Mouse (Mus musculus) hindbrain, postnatal 0 days (tissue): Measurements from ENCODE around the gene Ttyh1. TPM values are rescaled to one million over a fixed set of nuclear protein-coding genes. Genes with fewer than 3 reads are reported as not detected.
A peak's percentile ranks its signal among the peaks of the same experiment; 100 is the strongest.

Source experiments
- ATAC-seq: fragments of 200-750 bp; cut with Nextera tagmentation; 2 replicates; pipeline ENCODE4 v1.8.0; 2017; ENCODE audit warnings: mild to moderate bottlenecking, moderate TSS enrichment, moderate library complexity
- DNase-seq: peaks from one replicate; pipeline ENCODE4 v3.0.0-alpha.2; 2015; ENCODE audit warnings: low spot score
- H3K27ac ChIP-seq: fragments of 300-500 bp; sonication (generic); 2 replicates; pipeline ENCODE4 v1.5.1; 2014; ENCODE audit warnings: mild to moderate bottlenecking
- H3K27me3 ChIP-seq: fragments of 300-500 bp; sonication (generic); 2 replicates; pipeline ENCODE4 v1.6.1; 2014; ENCODE audit warnings: low read length, mixed read lengths; ENCODE audit not compliant: insufficient read depth
- H3K36me3 ChIP-seq: fragments of 300-500 bp; sonication (generic); 2 replicates; pipeline ENCODE4 v1.6.1; 2014; ENCODE audit warnings: low read length, mixed read lengths; ENCODE audit not compliant: insufficient read depth
- H3K4me1 ChIP-seq: fragments of 300-500 bp; sonication (generic); 2 replicates; pipeline ENCODE4 v1.6.1; 2014; ENCODE audit warnings: antibody characterized with exemption, low read length, mixed read lengths; ENCODE audit not compliant: insufficient read depth
- H3K4me2 ChIP-seq: fragments of 300-500 bp; sonication (generic); 2 replicates; pipeline ENCODE4 v1.6.1; 2014; ENCODE audit warnings: low read depth, mild to moderate bottlenecking, low read length, moderate library complexity, mixed read lengths
- H3K4me3 ChIP-seq: fragments of 300-500 bp; sonication (generic); 2 replicates; pipeline ENCODE4 v1.5.1; 2014; ENCODE audit warnings: low read length
- H3K9ac ChIP-seq: fragments of 300-500 bp; sonication (generic); replicated peaks from 2 replicates; pipeline ENCODE4 v1.6.1; 2014; ENCODE audit warnings: mild to moderate bottlenecking, low read length, moderate library complexity, mixed read lengths
- H3K9me3 ChIP-seq: fragments of 300-500 bp; sonication (generic); 2 replicates; pipeline ENCODE4 v1.6.1; 2016; ENCODE audit warnings: low read length, mixed read lengths
- CTCF ChIP-seq: IDR thresholded peaks from 2 replicates; pipeline ENCODE4 v1.5.1; 2016; ENCODE audit warnings: antibody characterized with exemption, control low read depth, low read depth
- WGBS: fragments of 180-500 bp; shearing (Covaris S2); extraction: QIAGEN DNeasy Blood & Tissue Kit; methylation state at CpG from one replicate; pipeline ENCODE4 v1.1.7; 2014; 5-methylcytosine and 5-hydroxymethylcytosine counted together
- polyA plus RNA-seq: library from polyadenylated mRNA; unstranded; fragments of >200 nt; fragmentation: Nextera tagmentation; extraction: Ambion mirVana; gene quantifications from 2 replicates; pipeline ENCODE4 v1.2.1, GENCODE M21; 2015
- total RNA-seq: library from RNA; depleted of rRNA; stranded (reverse); fragments of >200 nt; gene quantifications from 2 replicates; pipeline ENCODE4 v1.2.3, GENCODE M21; 2014

The Ttyh1 gene
- total and polyA plus RNA-seq, 2 experiments from 2014 or later, result 249 to 1,009 TPM

DNA sequence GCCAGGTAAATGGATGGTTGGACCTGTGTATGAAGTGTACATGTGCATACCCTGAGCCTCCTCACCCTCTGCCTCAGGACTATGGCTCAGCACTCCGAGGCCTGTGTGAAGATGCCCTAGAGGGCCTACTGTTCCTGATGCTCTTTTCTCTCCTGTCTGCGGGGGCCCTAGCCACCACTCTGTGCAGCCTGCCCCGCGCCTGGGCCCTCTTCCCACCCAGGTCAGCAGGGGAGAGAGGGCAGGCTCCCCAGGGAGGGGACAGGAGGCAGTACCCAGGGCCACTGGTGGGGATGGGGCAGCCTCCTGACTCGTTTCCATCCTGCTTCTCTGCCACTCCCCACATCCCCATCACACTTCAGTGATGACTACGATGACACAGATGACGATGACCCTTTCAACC, 13.8 kb downstream of the Ttyh1 start:
- Histone ChIP-seq H3K9me3 (no peaks in the 10 kb centered on the region), H3K4me2 (no peak overlapping the region), H3K36me3 (peaks cover 11% of the 10 kb centered on the region; the same call in 1 of the 2 replicates), H3K27ac (peak overlapping the region; percentile 54; the same call in 1 of the 2 replicates), H3K4me1 (peaks cover 6% of the 10 kb centered on the region; the same call in 1 of the 2 replicates), H3K27me3 (no peaks in the 10 kb centered on the region), H3K9ac (no peak overlapping the region; the same call in 1 of the 2 replicates), H3K4me3 (no peak overlapping the region)
- WGBS, result 75% methylated on average over 7 of the region's 7 CpGs
- DNase-seq, result no peak
- no peak for ATAC-seq
- TF ChIP-seq CTCF, result no peak

DNA sequence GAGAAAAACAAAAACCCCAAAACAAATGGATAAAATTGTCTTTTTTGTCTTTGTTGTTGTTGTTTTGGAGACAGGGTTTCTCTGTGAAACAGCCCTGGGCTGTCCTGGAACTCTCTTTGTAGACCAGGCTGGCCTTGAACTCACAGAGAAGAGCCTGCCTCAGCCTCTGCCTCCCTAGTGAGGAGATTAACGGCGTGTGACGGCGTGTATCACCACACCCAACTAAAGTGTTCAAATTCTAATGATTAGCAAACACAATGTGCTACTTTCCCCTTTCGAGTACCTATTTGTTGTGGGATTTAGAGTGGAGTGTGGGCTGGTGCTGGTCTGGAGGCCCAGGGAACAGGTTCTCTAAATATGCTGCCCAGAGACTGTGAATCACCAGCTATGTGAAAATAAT, 15.7 kb downstream of the Ttyh1 start:
- ATAC-seq, result no peak
- 82% methylated on average over 5 of the region's 5 CpGs for WGBS
- H3K9ac ChIP-seq, result no peak overlapping the region

DNA sequence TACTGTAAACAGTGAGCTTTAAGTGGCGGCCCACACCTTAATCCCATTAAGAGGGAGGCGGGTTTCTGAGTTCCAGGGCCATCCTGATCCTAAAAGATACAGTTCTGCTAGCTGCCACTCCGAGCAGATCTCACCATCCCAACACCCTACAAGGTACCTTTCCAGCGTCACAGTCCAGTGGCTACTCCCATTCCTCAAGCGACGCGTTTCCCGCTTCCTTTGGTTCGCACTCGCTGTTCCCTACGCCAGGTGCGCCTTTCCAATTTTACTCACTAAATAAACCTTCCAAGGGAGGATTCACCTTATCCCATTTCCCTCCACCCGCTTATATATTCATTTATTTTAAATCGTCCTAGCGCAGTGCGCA, 17.2 kb downstream of the Ttyh1 start:
- peak; percentile 6; the same call in 1 of the 2 replicates for TF ChIP-seq CTCF
- Histone ChIP-seq H3K9ac (peak overlapping the region; percentile 83), H3K9me3 (no peaks in the 10 kb centered on the region), H3K4me3 (peak overlapping the region; percentile 79), H3K27ac (peak overlapping the region; percentile 99), H3K4me2 (peak overlapping the region; percentile 93), H3K36me3 (peaks cover 34% of the 10 kb centered on the region), H3K27me3 (no peaks in the 10 kb centered on the region), H3K4me1 (peaks cover 9% of the 10 kb centered on the region; the same call in 1 of the 2 replicates)
- no peak for DNase-seq
- ATAC-seq, result peak; percentile 25
- 1% methylated on average over 16 of the region's 16 CpGs for WGBS

More for the DNA sequence above, 15.7 kb downstream of the Ttyh1 start:
- Histone ChIP-seq H3K27ac (no peak overlapping the region), H3K27me3 (no peaks in the 10 kb centered on the region), H3K4me3 (no peak overlapping the region), H3K36me3 (peaks cover 20% of the 10 kb centered on the region), H3K4me1 (peaks cover 9% of the 10 kb centered on the region; the same call in 1 of the 2 replicates), H3K9me3 (no peaks in the 10 kb centered on the region), H3K4me2 (no peak overlapping the region)
- TF ChIP-seq CTCF, result no peak
- no peak for DNase-seq

DNA sequence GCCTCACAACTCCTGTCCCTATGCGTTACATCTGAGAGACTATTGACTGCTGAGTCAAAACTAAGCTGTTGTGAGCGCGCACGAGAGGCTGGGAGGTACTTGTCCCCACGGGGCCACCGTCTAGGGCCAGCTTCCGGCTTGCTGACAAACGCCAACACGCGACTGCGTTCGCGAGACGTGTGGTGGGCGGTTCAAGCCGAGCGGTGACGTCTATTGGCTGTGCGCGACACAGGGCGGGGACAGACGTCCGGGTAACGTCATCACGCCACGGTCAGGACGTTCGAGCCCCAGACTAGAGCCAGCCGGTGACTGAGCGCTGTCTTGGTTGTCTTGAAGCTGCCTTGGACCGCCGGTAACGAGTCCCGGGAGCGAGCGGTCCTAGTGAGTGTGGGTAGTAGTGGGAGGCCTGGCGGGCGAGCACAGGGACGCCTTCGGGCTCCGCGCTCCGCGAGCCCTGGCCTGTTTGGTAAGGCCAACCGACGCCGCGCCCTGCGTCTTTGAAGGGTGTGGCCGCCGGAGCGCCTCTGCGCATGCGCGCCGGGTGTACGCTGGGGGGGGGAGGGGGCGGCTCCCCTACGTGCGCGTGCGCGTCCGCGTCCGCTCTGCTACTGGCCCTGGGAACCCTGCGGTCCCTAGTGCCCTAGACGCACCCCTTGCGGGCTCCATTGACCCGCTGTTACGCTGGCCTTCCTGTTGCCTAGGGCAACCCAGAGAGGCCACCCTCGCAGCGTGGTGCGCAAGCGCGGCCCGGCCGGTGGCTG, 17.7 kb downstream of the Ttyh1 start, which contains the start of gene Leng8:
Leng8 (plus strand) TSS at position 269 of the 761 bp plus-strand sequence.
- Histone ChIP-seq H3K9ac (peak within 1 kb of the TSS; percentile 83), H3K9me3 (no peaks in the 10 kb centered on the region), H3K27me3 (no peaks in the 10 kb centered on the region), H3K27ac (peak within 1 kb of the TSS; percentile 99), H3K4me1 (peaks cover 9% of the 10 kb centered on the region; the same call in 1 of the 2 replicates), H3K4me3 (peak within 1 kb of the TSS; percentile 79), H3K4me2 (peak within 1 kb of the TSS; percentile 93), H3K36me3 (peaks cover 40% of the 10 kb centered on the region)
- DNase-seq (peak; percentile 100), ATAC-seq (peak; percentile 99)
- TF ChIP-seq CTCF, result peak; percentile 27; the same call in 1 of the 2 replicates
- WGBS, result under 1% methylated on average over 70 of the region's 78 CpGs

DNA sequence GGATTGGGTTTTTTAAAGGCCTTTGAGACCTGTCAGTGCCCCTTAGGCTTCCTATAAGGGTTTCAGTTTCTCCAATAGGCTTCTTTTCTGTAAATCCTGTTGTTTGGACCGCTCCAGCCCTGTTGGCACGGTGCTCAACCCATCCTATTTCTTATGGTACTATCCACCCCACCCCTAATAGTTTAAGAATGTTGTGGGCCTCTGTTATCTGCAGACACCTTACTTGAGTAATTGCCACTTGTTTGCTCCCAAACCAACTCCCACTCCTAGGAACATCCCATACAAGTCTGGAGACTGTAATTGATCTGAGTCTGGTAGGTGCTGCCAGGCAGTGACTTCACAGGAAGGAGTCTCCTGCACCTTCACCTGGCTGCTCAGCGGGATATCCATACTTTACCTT, 18.5 kb downstream of the Ttyh1 start:
- Histone ChIP-seq H3K27me3 (no peaks in the 10 kb centered on the region), H3K4me2 (peak overlapping the region; percentile 93), H3K4me3 (peak overlapping the region; percentile 79), H3K27ac (peak overlapping the region; percentile 99), H3K9me3 (no peaks in the 10 kb centered on the region), H3K9ac (peak overlapping the region; percentile 83), H3K36me3 (peaks cover 48% of the 10 kb centered on the region), H3K4me1 (peaks cover 9% of the 10 kb centered on the region; the same call in 1 of the 2 replicates)
- TF ChIP-seq CTCF, result no peak
- DNase-seq (no peak), ATAC-seq (no peak)
- 51% methylated on average over 3 of the region's 3 CpGs for WGBS

DNA sequence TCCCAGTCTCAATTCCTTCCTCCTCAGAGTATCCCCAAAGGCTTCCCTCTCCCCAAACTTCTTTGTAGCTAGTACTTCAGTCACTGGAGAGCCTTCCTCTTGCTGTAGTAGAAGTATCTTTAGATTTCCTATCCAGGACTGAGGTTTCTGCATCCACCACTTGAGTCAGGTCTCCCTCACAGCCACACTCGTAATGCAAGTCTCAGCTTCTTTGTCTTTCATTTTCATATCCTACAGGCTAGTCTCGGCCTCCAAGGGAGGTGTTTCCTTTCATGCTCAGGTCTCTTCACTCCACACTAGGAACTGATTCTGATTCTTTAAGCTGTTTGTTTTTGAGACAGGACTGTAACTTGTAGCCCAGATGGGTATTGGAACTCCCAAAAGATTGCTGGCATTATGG, 19.0 kb downstream of the Ttyh1 start:
- Histone ChIP-seq H3K4me2 (peak overlapping the region; percentile 93), H3K4me3 (peak overlapping the region; percentile 79), H3K27ac (no peak overlapping the region), H3K9me3 (no peaks in the 10 kb centered on the region), H3K36me3 (peaks cover 52% of the 10 kb centered on the region), H3K4me1 (peaks cover 9% of the 10 kb centered on the region; the same call in 1 of the 2 replicates), H3K9ac (peak overlapping the region; percentile 83; the same call in 1 of the 2 replicates), H3K27me3 (no peaks in the 10 kb centered on the region)
- 66% methylated on average over 2 of the region's 2 CpGs for WGBS
- TF ChIP-seq CTCF, result no peak
- no peak for ATAC-seq
- DNase-seq, result no peak

DNA sequence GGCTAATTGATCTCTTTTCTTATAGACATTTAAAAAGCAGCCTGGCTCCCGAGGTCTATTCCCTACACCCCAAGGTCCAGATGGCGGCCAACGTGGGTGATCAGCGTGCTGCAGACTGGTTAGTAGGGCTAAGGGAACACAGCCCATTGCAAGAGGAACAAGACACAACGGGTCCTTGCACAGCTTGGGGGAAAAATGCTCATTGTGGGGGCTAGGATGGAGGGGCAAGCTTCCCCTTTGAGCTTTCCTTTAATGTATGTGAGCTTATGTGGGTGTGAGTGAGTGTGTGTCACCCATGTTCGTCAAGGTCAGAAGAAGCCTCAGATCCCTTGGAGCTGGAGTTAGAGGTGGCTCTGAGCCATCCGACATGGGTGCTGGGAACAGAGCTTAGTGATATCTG, 19.5 kb downstream of the Ttyh1 start:
- Histone ChIP-seq H3K27ac (no peak overlapping the region), H3K9ac (no peak overlapping the region), H3K27me3 (no peaks in the 10 kb centered on the region), H3K4me2 (no peak overlapping the region), H3K4me3 (no peak overlapping the region), H3K4me1 (peaks cover 9% of the 10 kb centered on the region; the same call in 1 of the 2 replicates), H3K36me3 (peaks cover 54% of the 10 kb centered on the region), H3K9me3 (no peaks in the 10 kb centered on the region)
- TF ChIP-seq CTCF, result no peak
- no peak for DNase-seq
- ATAC-seq, result no peak
- WGBS, result 94% methylated on average over 7 of the region's 7 CpGs
